In the genomic region with DNA sequence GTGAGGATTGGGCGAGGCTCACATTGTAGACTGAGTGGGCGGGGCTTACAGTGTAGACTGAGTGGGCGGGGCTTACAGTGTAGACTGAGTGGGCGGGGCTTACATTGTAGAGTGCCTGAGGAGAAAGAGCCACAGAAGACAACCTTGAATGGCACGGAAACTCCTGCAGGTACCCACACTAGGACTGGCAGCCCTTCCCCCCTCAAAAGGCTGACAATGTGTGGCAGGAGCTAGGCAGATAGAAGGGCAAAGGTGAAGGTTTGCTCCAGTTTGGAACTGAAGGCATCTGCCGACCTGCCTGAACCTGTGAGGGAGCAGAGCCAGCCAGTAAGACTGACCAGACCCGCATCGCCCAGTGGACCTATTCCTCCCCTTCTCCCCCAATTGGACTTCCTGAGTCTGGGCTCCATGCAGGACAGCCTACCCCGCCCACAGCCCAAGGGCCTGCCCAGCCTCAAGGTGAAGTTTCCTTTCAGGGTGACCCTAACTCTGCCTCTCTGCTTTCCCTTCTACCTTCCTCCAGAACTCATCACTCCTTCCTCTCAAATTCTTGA, we compare ENCODE assay signal across 12 mouse cellular contexts.
DNase-seq lines count a peak whose midpoint lies in the region; ATAC-seq and TF ChIP-seq lines count a peak whose summit lies in the region.
"Had no signal": no experiment of that assay in that cellular context is flagged by ENCODE, and none has a peak within 500 bp of the region (broad histone marks: within the 10 kb centered on the region; RNA-seq: fewer than 3 reads in every experiment).

No protein-coding gene starts in this region.

- ATAC-seq in heart, embryonic 11.5 days (replicated peaks; ENCODE audit: insufficient number of reproducible peaks, low FRiP score, low TSS enrichment): 0 out of 2 replicates have a peak, but pooled peaks have one; percentile 20
- 0 out of 2 replicates have a peak, but pooled peaks have one; percentile 26 for ATAC-seq in hindbrain, embryonic 13.5 days (ENCODE audit: low FRiP score)
- ATAC-seq in stomach, postnatal 0 days (ENCODE audit: low FRiP score, low TSS enrichment): peak; percentile 11; the same call in 1 of the 2 replicates

- H3K4me1 ChIP-seq in heart, embryonic 11.5 days (ENCODE audit: control insufficient read depth, insufficient read depth, low read length): 0 out of 2 replicates have a peak, but pooled peaks cover 2% of the 10 kb centered on the region
- peaks cover 20% of the 10 kb centered on the region for H3K4me1 ChIP-seq in hindbrain, embryonic 13.5 days (replicated peaks)
- no peaks in the 10 kb centered on the region for H3K4me1 ChIP-seq in stomach, postnatal 0 days (replicated peaks; ENCODE audit: control insufficient read depth, insufficient read depth)

- H3K4me2 ChIP-seq in heart, embryonic 11.5 days: no peak overlapping the region
- no peak overlapping the region for H3K4me2 ChIP-seq in hindbrain, embryonic 13.5 days
- no peak overlapping the region for H3K4me2 ChIP-seq in stomach, postnatal 0 days (replicated peaks; ENCODE audit: low read depth)
- H3K4me2 ChIP-seq: neural tube, embryonic 13.5 days had no signal

- no peak for DNase-seq in heart, adult 18-20 months
- DNase-seq in thymus, postnatal 14 days: peak; percentile 10
- no peak for DNase-seq in thymus, adult 18-20 months
- peak; percentile 33 for DNase-seq in stomach, postnatal 0 days (ENCODE audit: low spot score)
- no peak for DNase-seq in gastrocnemius, postnatal 4 days (ENCODE audit: low spot score in 2 of 2)
- DNase-seq in layer of hippocampus, adult 18-20 months (ENCODE audit: low spot score in 2 of 2): no peak
- DNase-seq: cerebellum, postnatal 14 days; gastrocnemius, postnatal 25 days; kidney, adult 2 months had no signal

- no peak overlapping the region for H3K4me3 ChIP-seq in heart, embryonic 11.5 days (ENCODE audit: low read depth, low read length)
- no peak overlapping the region for H3K4me3 ChIP-seq in hindbrain, embryonic 13.5 days
- H3K4me3 ChIP-seq in stomach, postnatal 0 days (ENCODE audit: low read depth, low read length): no peak overlapping the region
- H3K4me3 ChIP-seq: neural tube, embryonic 13.5 days had no signal

- no peak overlapping the region for H3K27ac ChIP-seq in heart, embryonic 11.5 days (ENCODE audit: low read depth, low read length)
- no peak overlapping the region for H3K27ac ChIP-seq in hindbrain, embryonic 13.5 days
- no peak overlapping the region for H3K27ac ChIP-seq in stomach, postnatal 0 days (replicated peaks)
- H3K27ac ChIP-seq: neural tube, embryonic 13.5 days had no signal

- no peak overlapping the region for H3K9ac ChIP-seq in heart, embryonic 11.5 days (ENCODE audit: low read depth, low read length)
- no peak overlapping the region for H3K9ac ChIP-seq in hindbrain, embryonic 13.5 days
- no peak overlapping the region for H3K9ac ChIP-seq in stomach, postnatal 0 days (ENCODE audit: low read length)
- H3K9ac ChIP-seq: neural tube, embryonic 13.5 days had no signal

- H3K27me3 ChIP-seq in heart, embryonic 11.5 days (ENCODE audit: control insufficient read depth, insufficient read depth, low read length): no peaks in the 10 kb centered on the region
- no peaks in the 10 kb centered on the region; the same call in 1 of the 2 replicates for H3K27me3 ChIP-seq in hindbrain, embryonic 13.5 days
- H3K27me3 ChIP-seq in stomach, postnatal 0 days (ENCODE audit: control insufficient read depth, insufficient read depth, low read length): no peaks in the 10 kb centered on the region
- H3K27me3 ChIP-seq: neural tube, embryonic 13.5 days had no signal

- no peak for TF ChIP-seq CTCF in stomach, postnatal 0 days (IDR thresholded peaks at IDR 0.05; ENCODE audit: low read depth)

- no peaks in the 10 kb centered on the region for H3K9me3 ChIP-seq in heart, embryonic 11.5 days (replicated peaks; ENCODE audit: control insufficient read depth, low read length)
- H3K9me3 ChIP-seq in hindbrain, embryonic 13.5 days: no peaks in the 10 kb centered on the region
- H3K9me3 ChIP-seq in stomach, postnatal 0 days (ENCODE audit: control insufficient read depth, low read length): no peaks in the 10 kb centered on the region
- H3K9me3 ChIP-seq: neural tube, embryonic 13.5 days had no signal

- no peak for TF ChIP-seq EP300 in stomach, postnatal 0 days (optimal IDR thresholded peaks at IDR 0.05)

- no peaks in the 10 kb centered on the region for H3K36me3 ChIP-seq in heart, embryonic 11.5 days (ENCODE audit: control insufficient read depth, insufficient read depth, low read length)
- no peaks in the 10 kb centered on the region for H3K36me3 ChIP-seq in hindbrain, embryonic 13.5 days
- no peaks in the 10 kb centered on the region for H3K36me3 ChIP-seq in stomach, postnatal 0 days (ENCODE audit: control insufficient read depth, insufficient read depth, low read length)
- H3K36me3 ChIP-seq: neural tube, embryonic 13.5 days had no signal

- WGBS in heart, embryonic 11.5 days (ENCODE audit: insufficient replicate concordance): 91% methylated on average over 9 of the region's 9 CpGs
- WGBS in hindbrain, embryonic 13.5 days: 91% methylated on average over 9 of the region's 9 CpGs
- 80% methylated on average over 9 of the region's 9 CpGs for WGBS in stomach, postnatal 0 days

Comparison
In these comparisons a context has a peak if more than half of its experiments do, and no peak if none do; other contexts are left out.
1. DNase-seq: peak in thymus, postnatal 14 days (single experiment) and stomach, postnatal 0 days (single experiment); none in heart, adult 18-20 months (0 of 2), thymus, adult 18-20 months (0 of 2), gastrocnemius, postnatal 4 days (0 of 2) and layer of hippocampus, adult 18-20 months (0 of 2).
2. Peak in every context shown above with its lines, with median percentiles within 50 percentile points of each other: ATAC-seq.